Mouse (Mus musculus) cerebellum, adult 2 months (tissue): Measurements from ENCODE around the gene Coro2b. TPM values are rescaled to one million over a fixed set of nuclear protein-coding genes. Genes with fewer than 3 reads are reported as not detected.

Source experiments
- DNase-seq, 2 experiments: peaks; one replicate each; pipeline ENCODE4 v3.0.0; 2021
- H3K27ac ChIP-seq: fragments of 200-500 bp; 2 replicates; pipeline ENCODE4 v1.5.1; 2012; ENCODE audit warnings: low read length, control low read depth, inconsistent platforms; ENCODE audit not compliant: insufficient read depth
- H3K27me3 ChIP-seq: fragments of 200-500 bp; 2 replicates; pipeline ENCODE4 v1.6.1; 2012; ENCODE audit warnings: inconsistent platforms, mild to moderate bottlenecking, low read length, moderate library complexity; ENCODE audit not compliant: control insufficient read depth, insufficient read depth
- H3K4me1 ChIP-seq: fragments of 200-500 bp; 2 replicates; pipeline ENCODE4 v1.6.1; 2011; ENCODE audit warnings: low read length; ENCODE audit not compliant: control insufficient read depth, insufficient read depth
- H3K4me3 ChIP-seq: fragments of 200-500 bp; replicated peaks from 2 replicates; pipeline ENCODE3; 2011; ENCODE audit warnings: mild to moderate bottlenecking, low read depth, low read length, control low read depth; ENCODE audit not compliant: insufficient read depth
- CTCF ChIP-seq: fragments of 200-500 bp; IDR thresholded peaks from 2 replicates; pipeline ENCODE4 v1.5.1; 2011; ENCODE audit warnings: low read depth, mild to moderate bottlenecking, control low read depth, low read length, moderate library complexity, borderline replicate concordance; ENCODE audit not compliant: insufficient read depth
- POLR2A ChIP-seq: fragments of 200-500 bp; IDR thresholded peaks from 2 replicates; pipeline ENCODE4 v1.6.1; 2011; ENCODE audit warnings: low read length, control low read depth, borderline replicate concordance; ENCODE audit not compliant: insufficient read depth
- whole genome bisulfite sequencing: fragments of 180-500 bp; shearing (Covaris S2); methylation state at CpG from one replicate; pipeline ENCODE4 v1.1.7; 2018; 5-methylcytosine and 5-hydroxymethylcytosine counted together
- polyA plus RNA-seq: library from polyadenylated mRNA; depleted of rRNA; stranded (reverse); fragments of >200 nt; gene quantifications from 2 replicates; pipeline ENCODE4 v1.2.3, GENCODE M21; 2012

Coro2b gene
- polyA plus RNA-seq, 1 experiment = 210 TPM

GRCm38 (mm10) chr9:62467413-62467784 lies 69.4 kb downstream of the Coro2b start:
- TF ChIP-seq POLR2A (no peak), CTCF (no peak)
- 21% methylated on average over 1 of the region's 1 CpGs for WGBS
- Histone ChIP-seq H3K4me3 (no peak overlapping the region), H3K27ac (peak overlapping the region; percentile 81), H3K4me1 (peaks cover 81% of the 10 kb centered on the region), H3K27me3 (no peaks in the 10 kb centered on the region)
- peak; percentile 41 to 58 for DNase-seq

DNA sequence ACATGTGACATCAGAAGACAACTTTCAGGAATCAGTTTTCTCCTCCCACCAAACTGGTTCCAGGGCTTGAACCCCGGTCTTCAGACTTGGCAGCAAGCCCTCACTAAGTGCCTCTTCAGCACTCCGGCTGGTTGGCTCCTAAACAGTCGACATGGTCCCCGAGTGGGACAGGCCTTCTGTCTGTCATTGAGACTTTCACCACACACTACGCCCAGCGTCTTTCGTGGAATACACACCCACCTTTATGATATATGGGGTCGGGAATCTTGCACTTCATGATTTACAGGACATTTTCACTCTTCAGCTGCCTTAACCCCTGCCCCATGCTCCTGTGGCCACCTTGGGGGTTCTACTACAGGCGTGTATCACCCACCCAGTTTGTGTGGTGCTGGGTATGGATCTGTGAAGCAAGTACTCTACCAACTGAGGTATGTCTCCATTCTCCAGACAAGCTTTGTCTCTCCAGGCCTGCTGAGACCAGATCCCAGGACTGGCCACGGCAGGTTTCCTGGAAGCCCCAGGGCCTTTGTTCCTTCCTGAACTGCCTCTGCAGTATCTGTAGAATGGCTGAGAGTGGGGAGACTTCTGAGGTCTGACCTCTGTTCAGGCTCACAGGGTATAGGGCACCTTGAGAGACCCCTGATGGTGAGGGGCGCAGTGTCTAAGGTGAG lies 70.0 kb downstream of the Coro2b start:
- peak overlapping the region; percentile 81 for H3K27ac ChIP-seq
- WGBS = 39% methylated on average over 11 of the region's 11 CpGs
- H3K4me1 ChIP-seq = peaks cover 78% of the 10 kb centered on the region
- no peaks in the 10 kb centered on the region for H3K27me3 ChIP-seq
- TF ChIP-seq CTCF = no peak
- TF ChIP-seq POLR2A = no peak
- no peak overlapping the region for H3K4me3 ChIP-seq
- peak; percentile 25 to 52 for DNase-seq

DNA sequence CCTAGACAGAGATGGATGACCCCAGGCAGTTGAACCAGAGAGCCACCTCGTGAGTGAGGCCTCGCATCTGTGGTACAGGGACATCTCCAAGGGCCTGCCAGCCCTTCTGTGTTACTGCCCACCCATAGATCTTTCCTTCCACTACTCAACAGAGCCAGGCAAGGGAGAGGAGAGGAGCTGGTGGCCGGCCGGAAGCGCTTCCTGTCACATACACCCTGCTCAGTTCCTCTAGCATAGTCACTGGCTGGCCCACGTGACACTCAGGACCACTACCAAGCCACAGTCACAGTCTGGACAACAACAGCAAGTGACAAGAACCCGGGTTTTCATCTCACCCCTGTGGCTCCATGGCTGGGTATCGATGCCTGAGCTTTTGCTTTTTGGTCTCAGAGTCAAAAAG lies 70.8 kb downstream of the Coro2b start:
- TF ChIP-seq POLR2A (no peak), CTCF (no peak)
- peak overlapping the region; percentile 58 for H3K27ac ChIP-seq
- no peak overlapping the region for H3K4me3 ChIP-seq
- peaks cover 80% of the 10 kb centered on the region for H3K4me1 ChIP-seq
- DNase-seq = no peak
- H3K27me3 ChIP-seq = no peaks in the 10 kb centered on the region
- WGBS = 66% methylated on average over 8 of the region's 8 CpGs

GRCm38 (mm10) chr9:62464727-62465126 lies 72.1 kb downstream of the Coro2b start:
- H3K27ac ChIP-seq = peak overlapping the region; percentile 63

GRCm38 (mm10) chr9:62461766-62462165 lies 75.1 kb downstream of the Coro2b start:
- Histone ChIP-seq H3K27ac (peak overlapping the region; percentile 11), H3K4me1 (peaks cover 68% of the 10 kb centered on the region), H3K4me3 (no peak overlapping the region), H3K27me3 (no peaks in the 10 kb centered on the region)
- WGBS = 56% methylated on average over 1 of the region's 1 CpGs
- TF ChIP-seq CTCF (no peak), POLR2A (no peak)
- DNase-seq = no peak

More at GRCm38 (mm10) chr9:62464727-62465126, 72.1 kb downstream of the Coro2b start:
- no peak for DNase-seq
- 42% methylated on average over 10 of the region's 10 CpGs for WGBS
- Histone ChIP-seq H3K27me3 (no peaks in the 10 kb centered on the region), H3K4me3 (no peak overlapping the region), H3K4me1 (peaks cover 77% of the 10 kb centered on the region)
- TF ChIP-seq CTCF (no peak), POLR2A (no peak)

- TF ChIP-seq CTCF (no peak), POLR2A (no peak)
- WGBS = 30% methylated on average over 8 of the region's 8 CpGs
- no peak overlapping the region for H3K4me3 ChIP-seq
- H3K4me1 ChIP-seq = peaks cover 65% of the 10 kb centered on the region
- peak; percentile 67 to 76 for DNase-seq
- H3K27me3 ChIP-seq = no peaks in the 10 kb centered on the region
- H3K27ac ChIP-seq = peak overlapping the region; percentile 14
These were observed 75.7 kb downstream of the Coro2b start for GRCm38 (mm10) chr9:62461095-62461494.

DNA sequence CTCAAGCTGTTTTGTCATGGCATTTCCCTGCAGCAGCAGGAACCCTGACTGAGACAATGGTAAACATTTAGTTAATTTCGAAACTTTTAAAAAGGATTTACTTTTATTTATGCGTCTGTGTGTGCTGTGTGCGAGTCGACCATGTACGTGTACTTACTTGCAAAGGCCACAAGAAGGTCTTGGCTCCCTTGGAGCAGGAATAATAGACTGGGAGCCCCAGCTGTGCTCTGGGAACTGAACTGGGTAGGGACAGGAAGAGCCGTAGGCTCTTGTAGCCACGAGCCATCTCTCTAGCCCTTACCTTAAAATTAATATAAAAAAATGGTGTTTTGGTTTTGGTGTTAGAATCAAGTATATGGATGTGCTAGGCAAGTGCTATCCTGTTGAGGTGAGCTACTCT lies 76.8 kb downstream of the Coro2b start:
- Histone ChIP-seq H3K4me1 (peaks cover 66% of the 10 kb centered on the region), H3K27me3 (no peaks in the 10 kb centered on the region), H3K27ac (no peak overlapping the region), H3K4me3 (no peak overlapping the region)
- WGBS = 46% methylated on average over 7 of the region's 7 CpGs
- DNase-seq = no peak
- TF ChIP-seq CTCF (no peak), POLR2A (no peak)

- H3K27ac ChIP-seq = peak overlapping the region; percentile 61; the same call in 1 of the 2 replicates
These were observed 78.4 kb downstream of the Coro2b start for GRCm38 (mm10) chr9:62458457-62458856.

More at GRCm38 (mm10) chr9:62458457-62458856, 78.4 kb downstream of the Coro2b start:
- H3K4me3 ChIP-seq = no peak overlapping the region
- no peak for TF ChIP-seq CTCF
- no peak for DNase-seq
- peaks cover 60% of the 10 kb centered on the region for H3K4me1 ChIP-seq
- 20% methylated on average over 3 of the region's 3 CpGs for WGBS
- no peaks in the 10 kb centered on the region for H3K27me3 ChIP-seq
